Mouse (Mus musculus): ENCODE measurements around the gene Amz2. TPM values are rescaled to one million over a fixed set of nuclear protein-coding genes. Genes with fewer than 3 reads are reported as not detected.

Gene Amz2
- polyA plus RNA-seq, 1 experiment from 2014 or later = 58.4 TPM

DNA sequence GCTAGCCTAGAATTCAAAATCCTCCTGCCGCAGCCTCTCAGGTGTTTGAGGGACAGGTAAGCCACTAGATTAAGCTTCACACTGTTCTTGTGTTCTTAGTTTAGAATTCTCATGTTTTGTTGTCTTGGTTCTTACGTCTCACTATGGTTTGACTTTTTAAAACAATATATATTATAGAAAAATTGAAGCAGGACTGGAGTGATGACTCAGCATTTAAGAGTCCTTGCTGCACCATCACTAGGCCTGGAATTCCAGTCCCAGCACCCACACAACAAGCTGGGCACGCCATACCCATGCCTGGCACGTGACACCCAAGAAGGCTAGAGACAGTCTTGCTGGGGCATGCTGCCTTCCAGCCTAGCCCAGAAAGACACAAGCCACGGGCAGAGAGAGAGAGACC is 19.3 kb upstream of the Amz2 start:
- no peaks in the 10 kb centered on the region for H3K36me3 ChIP-seq (ENCODE audit: poor library complexity, severe bottlenecking)
- no peak for ATAC-seq
- no peaks in the 10 kb centered on the region for H3K4me1 ChIP-seq
- no peak overlapping the region for H3K27ac ChIP-seq
- no peak overlapping the region for H3K4me3 ChIP-seq
- H3K9ac ChIP-seq = no peak overlapping the region
- 86% methylated on average over 5 of the region's 5 CpGs for WGBS
- H3K9me3 ChIP-seq (replicated peaks) = no peaks in the 10 kb centered on the region
- H3K4me2 ChIP-seq = no peak overlapping the region
- H3K27me3 ChIP-seq = no peaks in the 10 kb centered on the region

GRCm38 (mm10) chr11:109410197-109410980 is 15.4 kb upstream of the Amz2 start:
- Histone ChIP-seq H3K27ac (no peak overlapping the region), H3K4me1 (no peaks in the 10 kb centered on the region), H3K4me3 (no peak overlapping the region), H3K36me3 (ENCODE audit: poor library complexity, severe bottlenecking) (no peaks in the 10 kb centered on the region), H3K9ac (no peak overlapping the region), H3K4me2 (no peak overlapping the region), H3K9me3 (replicated peaks) (no peaks in the 10 kb centered on the region), H3K27me3 (no peaks in the 10 kb centered on the region)
- WGBS = 92% methylated on average over 15 of the region's 15 CpGs
- ATAC-seq = no peak

DNA sequence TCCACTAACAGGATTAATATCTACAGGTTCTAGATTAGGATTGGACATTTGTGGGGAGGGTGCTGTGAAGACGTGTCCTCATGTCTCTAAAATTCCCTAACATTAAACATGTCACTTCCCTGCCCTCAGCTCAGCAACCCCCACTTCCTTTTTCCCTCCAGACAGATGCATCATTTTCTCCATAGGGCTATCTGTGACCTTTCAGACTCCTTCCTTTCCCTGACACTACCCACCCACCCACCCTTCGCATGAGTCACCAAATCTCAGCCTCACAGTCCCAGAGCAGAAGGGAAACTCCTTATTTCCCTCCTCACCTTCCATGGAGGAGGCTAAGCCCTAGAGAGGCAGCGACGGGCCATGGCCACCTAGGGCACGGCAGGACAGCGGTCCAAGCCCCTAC is 12.1 kb upstream of the Amz2 start, which contains the start of gene 9930022D16Rik:
9930022D16Rik (plus strand) TSS at position 301 of the 400 bp plus-strand sequence.
- no peak for ATAC-seq
- Histone ChIP-seq H3K4me3 (no peak within 1 kb of the TSS), H3K4me2 (no peak within 1 kb of the TSS), H3K9ac (no peak within 1 kb of the TSS), H3K27me3 (no peaks in the 10 kb centered on the region), H3K9me3 (replicated peaks) (no peaks in the 10 kb centered on the region), H3K36me3 (ENCODE audit: poor library complexity, severe bottlenecking) (no peaks in the 10 kb centered on the region), H3K27ac (no peak within 1 kb of the TSS), H3K4me1 (no peaks in the 10 kb centered on the region)
- 90% methylated on average over 6 of the region's 6 CpGs for WGBS

GRCm38 (mm10) chr11:109414802-109415201 is 10.9 kb upstream of the Amz2 start:
- no peaks in the 10 kb centered on the region for H3K9me3 ChIP-seq (replicated peaks)
- no peaks in the 10 kb centered on the region for H3K4me1 ChIP-seq
- WGBS = 93% methylated on average over 5 of the region's 5 CpGs
- no peak overlapping the region for H3K4me3 ChIP-seq
- no peak for ATAC-seq
- H3K27ac ChIP-seq = no peak overlapping the region
- H3K27me3 ChIP-seq = no peaks in the 10 kb centered on the region
- H3K4me2 ChIP-seq = no peak overlapping the region
- no peaks in the 10 kb centered on the region for H3K36me3 ChIP-seq (ENCODE audit: poor library complexity, severe bottlenecking)
- H3K9ac ChIP-seq = no peak overlapping the region

DNA sequence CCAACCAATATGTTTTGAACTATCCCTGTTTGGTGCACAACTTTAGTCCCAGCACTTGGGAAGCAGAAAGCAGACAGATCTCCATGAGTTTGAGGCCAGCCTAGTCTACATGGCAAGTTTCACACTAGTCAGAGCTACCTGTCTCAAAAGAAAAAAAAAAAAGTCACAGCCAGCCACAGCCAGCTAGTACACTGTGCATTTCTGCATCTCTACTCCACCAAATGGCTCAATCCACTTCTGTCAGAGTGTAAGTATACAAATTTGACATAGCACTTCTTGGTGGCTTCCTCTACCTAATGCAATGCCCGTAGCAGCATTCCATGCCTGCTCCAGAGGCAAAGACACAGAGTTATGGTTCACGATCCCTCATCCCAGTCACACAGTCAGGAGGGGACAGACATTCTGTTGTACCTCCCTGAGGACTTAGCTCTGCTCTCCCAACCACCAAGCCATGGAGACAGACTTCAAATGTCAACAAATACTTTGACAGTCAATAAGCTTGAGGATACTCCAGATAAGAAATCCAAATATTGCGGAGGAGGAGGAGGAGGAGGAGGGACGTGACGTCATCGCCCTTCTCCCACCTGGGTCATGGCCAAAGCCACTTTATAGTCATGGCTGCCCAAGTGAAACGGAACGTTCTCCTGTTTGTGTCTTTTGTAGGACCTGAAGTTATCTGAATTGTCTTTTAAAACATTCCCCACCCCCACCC is 8.9 kb upstream of the Amz2 start:
- H3K36me3 ChIP-seq (ENCODE audit: poor library complexity, severe bottlenecking) = no peaks in the 10 kb centered on the region
- H3K4me2 ChIP-seq = no peak overlapping the region
- no peaks in the 10 kb centered on the region for H3K9me3 ChIP-seq (replicated peaks)
- 90% methylated on average over 8 of the region's 8 CpGs for WGBS
- H3K27ac ChIP-seq = no peak overlapping the region
- ATAC-seq = no peak
- H3K9ac ChIP-seq = no peak overlapping the region
- H3K27me3 ChIP-seq = no peaks in the 10 kb centered on the region
- H3K4me1 ChIP-seq = no peaks in the 10 kb centered on the region
- H3K4me3 ChIP-seq = no peak overlapping the region

DNA sequence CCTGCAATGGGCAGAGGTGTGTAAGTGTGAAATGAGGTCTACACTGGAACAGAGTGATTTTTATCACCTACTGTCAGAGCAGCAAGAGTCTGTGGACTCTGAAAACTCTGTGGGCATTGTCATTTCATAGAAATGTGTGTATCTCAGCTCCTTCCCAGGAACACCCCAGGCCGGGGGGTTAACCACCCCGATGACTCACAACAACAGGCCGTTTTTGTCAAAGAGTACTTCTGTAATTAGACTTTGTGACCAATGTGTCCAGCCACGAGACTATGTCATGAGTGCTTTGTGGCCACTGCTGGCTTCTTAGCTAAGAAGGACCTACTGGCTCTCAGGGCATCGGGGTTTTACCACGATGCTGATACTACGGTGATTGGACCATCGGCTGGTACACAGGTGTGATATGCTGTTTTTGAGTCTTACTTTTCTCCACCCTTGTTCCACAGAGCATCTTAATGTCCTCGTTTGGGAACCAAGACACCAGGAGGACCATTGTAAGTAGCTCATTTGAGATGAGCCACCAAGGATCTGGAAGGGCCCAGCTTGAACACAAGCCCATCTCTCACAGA is 8.2 kb upstream of the Amz2 start:
- H3K4me2 ChIP-seq = no peak overlapping the region
- no peak overlapping the region for H3K4me3 ChIP-seq
- 90% methylated on average over 9 of the region's 9 CpGs for WGBS
- H3K9me3 ChIP-seq (replicated peaks) = 0 out of 2 replicates have a peak, but pooled peaks cover 5% of the 10 kb centered on the region
- no peak for ATAC-seq
- H3K4me1 ChIP-seq = no peaks in the 10 kb centered on the region
- H3K36me3 ChIP-seq (ENCODE audit: poor library complexity, severe bottlenecking) = no peaks in the 10 kb centered on the region
- H3K9ac ChIP-seq = no peak overlapping the region
- H3K27ac ChIP-seq = no peak overlapping the region
- no peaks in the 10 kb centered on the region for H3K27me3 ChIP-seq

GRCm38 (mm10) chr11:109419461-109419860 is 6.3 kb upstream of the Amz2 start:
- Histone ChIP-seq H3K27ac (no peak overlapping the region), H3K36me3 (ENCODE audit: poor library complexity, severe bottlenecking) (no peaks in the 10 kb centered on the region), H3K4me1 (no peaks in the 10 kb centered on the region), H3K27me3 (no peaks in the 10 kb centered on the region), H3K4me3 (no peak overlapping the region), H3K4me2 (no peak overlapping the region), H3K9ac (no peak overlapping the region), H3K9me3 (replicated peaks) (0 out of 2 replicates have a peak, but pooled peaks cover 5% of the 10 kb centered on the region)
- WGBS = 47% methylated on average over 4 of the region's 4 CpGs
- no peak for ATAC-seq

GRCm38 (mm10) chr11:109419961-109420566 is 5.7 kb upstream of the Amz2 start:
- Histone ChIP-seq H3K36me3 (ENCODE audit: poor library complexity, severe bottlenecking) (no peaks in the 10 kb centered on the region), H3K27ac (no peak overlapping the region), H3K9me3 (replicated peaks) (0 out of 2 replicates have a peak, but pooled peaks cover 5% of the 10 kb centered on the region), H3K4me1 (no peaks in the 10 kb centered on the region), H3K4me2 (no peak overlapping the region), H3K9ac (no peak overlapping the region), H3K27me3 (no peaks in the 10 kb centered on the region), H3K4me3 (no peak overlapping the region)
- ATAC-seq = no peak
- WGBS = 38% methylated on average over 16 of the region's 16 CpGs

DNA sequence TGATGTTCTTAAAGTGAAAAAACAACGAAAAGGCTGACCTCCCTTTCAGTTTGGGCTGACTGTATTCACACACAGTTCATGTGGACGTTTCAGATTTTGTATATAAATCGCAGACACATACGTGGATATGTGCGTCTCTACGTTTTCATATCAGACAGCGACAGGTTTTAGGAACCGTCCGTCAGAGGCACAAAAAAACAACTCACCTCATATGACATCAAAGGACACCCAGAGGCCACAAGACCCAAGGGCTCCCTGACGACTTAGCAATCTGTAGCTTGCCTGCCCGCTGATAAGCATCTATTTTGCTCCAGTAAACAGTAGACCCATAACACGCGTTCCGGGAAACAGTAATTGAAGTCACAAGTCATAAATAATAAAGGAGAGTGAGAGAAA is 5.2 kb upstream of the Amz2 start:
- H3K4me2 ChIP-seq = no peak overlapping the region
- no peaks in the 10 kb centered on the region for H3K4me1 ChIP-seq
- WGBS = 88% methylated on average over 14 of the region's 14 CpGs
- H3K4me3 ChIP-seq = no peak overlapping the region
- H3K27me3 ChIP-seq = no peaks in the 10 kb centered on the region
- H3K9me3 ChIP-seq (replicated peaks) = 0 out of 2 replicates have a peak, but pooled peaks cover 5% of the 10 kb centered on the region
- H3K36me3 ChIP-seq (ENCODE audit: poor library complexity, severe bottlenecking) = no peaks in the 10 kb centered on the region
- H3K9ac ChIP-seq = no peak overlapping the region
- ATAC-seq = no peak
- H3K27ac ChIP-seq = no peak overlapping the region

- H3K27ac ChIP-seq = no peak overlapping the region
- H3K9ac ChIP-seq = no peak overlapping the region
- no peak overlapping the region for H3K4me3 ChIP-seq
- 0 out of 2 replicates have a peak, but pooled peaks cover 5% of the 10 kb centered on the region for H3K9me3 ChIP-seq (replicated peaks)
- no peaks in the 10 kb centered on the region for H3K36me3 ChIP-seq (ENCODE audit: poor library complexity, severe bottlenecking)
- WGBS = 93% methylated on average over 5 of the region's 5 CpGs
- no peaks in the 10 kb centered on the region for H3K4me1 ChIP-seq
- no peak for ATAC-seq
- no peaks in the 10 kb centered on the region for H3K27me3 ChIP-seq
- no peak overlapping the region for H3K4me2 ChIP-seq
Observed at GRCm38 (mm10) chr11:109421205-109421604, 4.5 kb upstream of the Amz2 start.

DNA sequence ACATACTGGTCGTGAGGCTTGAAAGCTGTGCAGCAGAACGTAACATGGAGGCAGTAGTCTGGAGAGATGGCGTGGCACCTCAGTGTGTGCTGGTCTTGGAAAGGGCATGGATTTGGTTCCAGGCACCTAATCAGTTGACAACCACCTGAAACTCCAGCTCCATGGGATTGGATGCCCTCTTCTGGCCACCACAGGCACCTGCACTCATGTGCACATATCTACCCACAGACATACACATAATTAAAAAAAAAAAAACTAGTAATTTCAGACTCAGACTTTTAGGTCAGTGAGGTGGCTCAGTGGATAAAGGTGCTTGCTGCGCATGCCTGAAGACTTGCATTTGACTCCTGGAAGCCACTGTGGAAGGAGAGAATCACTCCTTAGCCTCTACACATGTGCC is 3.5 kb upstream of the Amz2 start:
- Histone ChIP-seq H3K4me3 (no peak overlapping the region), H3K4me2 (no peak overlapping the region), H3K36me3 (ENCODE audit: poor library complexity, severe bottlenecking) (no peaks in the 10 kb centered on the region), H3K4me1 (peaks cover 8% of the 10 kb centered on the region), H3K27me3 (no peaks in the 10 kb centered on the region), H3K27ac (no peak overlapping the region), H3K9ac (no peak overlapping the region), H3K9me3 (replicated peaks) (0 out of 2 replicates have a peak, but pooled peaks cover 5% of the 10 kb centered on the region)
- no peak for ATAC-seq
- 97% methylated on average over 4 of the region's 4 CpGs for WGBS

- H3K27me3 ChIP-seq = no peaks in the 10 kb centered on the region
- H3K4me3 ChIP-seq = no peak overlapping the region
- H3K9me3 ChIP-seq (replicated peaks) = 0 out of 2 replicates have a peak, but pooled peaks cover 5% of the 10 kb centered on the region
- no peak overlapping the region for H3K9ac ChIP-seq
- peaks cover 10% of the 10 kb centered on the region for H3K4me1 ChIP-seq
- no peak overlapping the region for H3K27ac ChIP-seq
- no peak overlapping the region for H3K4me2 ChIP-seq
- WGBS = 70% methylated on average over 1 of the region's 1 CpGs
- no peak for ATAC-seq
- H3K36me3 ChIP-seq (ENCODE audit: poor library complexity, severe bottlenecking) = peaks cover 2% of the 10 kb centered on the region; the same call in 1 of the 2 replicates
Observed at GRCm38 (mm10) chr11:109423294-109423693, 2.5 kb upstream of the Amz2 start.

All from forebrain, embryonic 13.5 days (tissue).